Mouse (Mus musculus) lung, embryonic 16.5 days (tissue): ENCODE measurements around the gene Cd2. TPM values are rescaled to one million over a fixed set of nuclear protein-coding genes. Genes with fewer than 3 reads are reported as not detected.

Source experiments
- ATAC-seq: fragments of 200-750 bp; cut with Nextera tagmentation; 2 replicates; pipeline ENCODE4 v1.8.0; 2017; ENCODE audit warnings: low read depth, mild to moderate bottlenecking, moderate library complexity
- H3K27ac ChIP-seq: fragments of 300-500 bp; sonication (generic); 2 replicates; pipeline ENCODE4 v1.5.1; 2014; ENCODE audit warnings: mild to moderate bottlenecking, control low read depth, low read length
- H3K27me3 ChIP-seq: fragments of 300-500 bp; sonication (generic); 2 replicates; pipeline ENCODE4 v1.6.1; 2014; ENCODE audit warnings: low read depth, low read length, mixed read lengths; ENCODE audit not compliant: control insufficient read depth, insufficient read depth
- H3K36me3 ChIP-seq: fragments of 300-500 bp; sonication (generic); 2 replicates; pipeline ENCODE4 v1.6.1; 2014; ENCODE audit warnings: low read length; ENCODE audit not compliant: control insufficient read depth, insufficient read depth
- H3K4me1 ChIP-seq: fragments of 300-500 bp; sonication (generic); replicated peaks from 2 replicates; pipeline ENCODE4 v1.6.1; 2014; ENCODE audit warnings: low read length, mixed read lengths; ENCODE audit not compliant: control insufficient read depth, insufficient read depth
- H3K4me2 ChIP-seq: fragments of 300-500 bp; sonication (generic); 2 replicates; pipeline ENCODE4 v1.6.1; 2014; ENCODE audit warnings: low read depth, low read length, control low read depth
- H3K4me3 ChIP-seq: fragments of 300-500 bp; sonication (generic); 2 replicates; pipeline ENCODE4 v1.5.1; 2014; ENCODE audit warnings: mild to moderate bottlenecking, low read length, control low read depth
- H3K9ac ChIP-seq: fragments of 300-500 bp; sonication (generic); 2 replicates; pipeline ENCODE4 v1.6.1; 2014; ENCODE audit warnings: low read length, control low read depth
- H3K9me3 ChIP-seq: fragments of 300-500 bp; sonication (generic); 2 replicates; pipeline ENCODE4 v1.6.1; 2016; ENCODE audit warnings: low read length; ENCODE audit not compliant: control insufficient read depth
- WGBS: fragments of 180-500 bp; shearing (Covaris S2); extraction: QIAGEN DNeasy Blood & Tissue Kit; methylation state at CpG from one replicate; pipeline ENCODE4 v1.1.7; 2014; 5-methylcytosine and 5-hydroxymethylcytosine counted together
- polyA plus RNA-seq: library from polyadenylated mRNA; unstranded; fragments of >200 nt; fragmentation: Nextera tagmentation; extraction: Ambion mirVana; gene quantifications from 2 replicates; pipeline ENCODE4 v1.2.1, GENCODE M21; 2015

Cd2 gene
- polyA plus RNA-seq, 1 experiment from 2014 or later, result 0.57 TPM

DNA sequence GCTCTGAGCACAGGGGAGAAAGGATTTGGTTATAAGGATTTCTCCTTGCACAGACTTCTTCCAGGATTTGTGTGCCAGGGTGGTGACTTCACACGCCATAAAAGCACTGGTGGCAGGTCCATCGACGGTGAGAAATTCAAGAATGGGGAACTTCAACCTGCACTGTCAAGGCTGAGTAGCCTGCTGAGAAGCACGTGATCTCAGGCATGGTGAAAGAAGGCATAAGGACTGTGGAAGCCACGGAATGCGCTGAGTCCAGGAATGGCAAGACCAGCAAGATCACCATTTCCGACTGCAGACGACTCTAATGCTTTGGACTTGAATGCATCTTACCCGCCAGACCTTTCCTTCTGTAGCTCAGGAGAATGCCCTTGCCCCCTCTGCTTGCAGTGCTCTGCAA is 23.2 kb upstream of the Cd2 start:
- H3K9ac ChIP-seq, result no peak overlapping the region
- no peak for ATAC-seq
- H3K9me3 ChIP-seq, result no peaks in the 10 kb centered on the region
- WGBS, result 46% methylated on average over 9 of the region's 9 CpGs
- 0 out of 2 replicates have a peak, but pooled peaks cover 2% of the 10 kb centered on the region for H3K4me1 ChIP-seq
- no peak overlapping the region for H3K4me2 ChIP-seq
- H3K27me3 ChIP-seq, result no peaks in the 10 kb centered on the region
- no peaks in the 10 kb centered on the region for H3K36me3 ChIP-seq
- H3K27ac ChIP-seq, result no peak overlapping the region
- H3K4me3 ChIP-seq, result no peak overlapping the region

GRCm38 (mm10) chr3:101309626-101310025 is 21.9 kb upstream of the Cd2 start:
- H3K4me2 ChIP-seq, result no peak overlapping the region
- H3K4me3 ChIP-seq, result no peak overlapping the region
- no peaks in the 10 kb centered on the region for H3K36me3 ChIP-seq
- no peaks in the 10 kb centered on the region for H3K27me3 ChIP-seq
- no peak overlapping the region for H3K9ac ChIP-seq
- 51% methylated on average over 3 of the region's 3 CpGs for WGBS
- no peak for ATAC-seq
- peaks cover 2% of the 10 kb centered on the region; the same call in 1 of the 2 replicates for H3K4me1 ChIP-seq
- H3K27ac ChIP-seq, result no peak overlapping the region
- H3K9me3 ChIP-seq, result no peaks in the 10 kb centered on the region

- no peaks in the 10 kb centered on the region for H3K9me3 ChIP-seq
- no peak overlapping the region for H3K4me3 ChIP-seq
- no peak overlapping the region for H3K27ac ChIP-seq
- H3K4me2 ChIP-seq, result no peak overlapping the region
- H3K9ac ChIP-seq, result no peak overlapping the region
- 43% methylated on average over 9 of the region's 9 CpGs for WGBS
- peak; percentile 62; the same call in 1 of the 2 replicates for ATAC-seq
- H3K4me1 ChIP-seq, result peaks cover 2% of the 10 kb centered on the region; the same call in 1 of the 2 replicates
- no peaks in the 10 kb centered on the region for H3K27me3 ChIP-seq
- no peaks in the 10 kb centered on the region for H3K36me3 ChIP-seq
Measured at GRCm38 (mm10) chr3:101306090-101306489, 18.4 kb upstream of the Cd2 start.

DNA sequence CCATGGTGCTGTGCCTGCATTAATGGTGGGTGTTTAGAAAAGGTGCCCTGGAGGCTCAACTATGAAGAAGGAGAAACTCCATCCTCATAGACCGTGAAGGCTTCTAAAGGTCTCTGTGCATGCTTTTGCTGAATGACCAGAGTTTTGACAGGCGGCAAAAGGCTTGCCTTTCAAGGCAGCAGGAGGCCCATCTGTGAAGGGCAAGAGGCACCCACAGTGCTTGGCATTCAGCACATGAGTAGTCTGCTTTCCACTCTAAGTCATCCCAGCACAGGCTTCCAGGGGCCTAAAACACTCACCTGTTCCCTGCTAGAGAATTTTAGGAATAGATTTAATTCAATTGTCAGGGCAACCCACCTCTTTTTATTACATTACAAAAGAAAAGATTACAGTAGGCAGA is 17.3 kb upstream of the Cd2 start:
- Histone ChIP-seq H3K9ac (no peak overlapping the region), H3K4me2 (no peak overlapping the region)
- WGBS, result 93% methylated on average over 2 of the region's 2 CpGs

DNA sequence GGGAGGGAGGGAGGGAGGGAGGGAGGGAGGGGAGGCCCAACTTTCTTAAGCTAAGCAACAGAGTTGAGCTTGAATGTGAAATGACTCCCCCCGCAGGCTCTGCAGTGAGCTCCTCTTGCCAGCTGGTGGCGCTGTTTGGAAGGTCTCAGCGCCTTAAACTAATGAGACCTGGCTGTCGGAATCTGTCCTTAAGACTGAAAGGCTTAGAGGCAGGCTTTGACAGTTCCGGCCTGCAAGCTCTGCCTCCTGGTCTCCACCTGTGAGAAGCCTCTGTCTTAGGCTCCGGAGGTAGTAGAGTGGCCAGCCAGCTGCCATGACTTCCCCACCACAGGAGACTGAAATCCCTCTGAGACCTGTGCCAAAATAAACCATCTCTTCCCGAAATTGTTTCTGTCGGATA is 16.4 kb upstream of the Cd2 start:
- H3K9me3 ChIP-seq, result no peaks in the 10 kb centered on the region
- no peaks in the 10 kb centered on the region for H3K36me3 ChIP-seq
- no peak overlapping the region for H3K4me3 ChIP-seq
- H3K9ac ChIP-seq, result no peak overlapping the region
- peak; percentile 35 for ATAC-seq
- no peak overlapping the region for H3K27ac ChIP-seq
- peak overlapping the region; percentile 21; the same call in 1 of the 2 replicates for H3K4me2 ChIP-seq
- H3K27me3 ChIP-seq, result no peaks in the 10 kb centered on the region
- H3K4me1 ChIP-seq, result peaks cover 9% of the 10 kb centered on the region
- 17% methylated on average over 8 of the region's 8 CpGs for WGBS

More for the DNA sequence above, 17.3 kb upstream of the Cd2 start:
- no peak overlapping the region for H3K4me3 ChIP-seq
- peaks cover 8% of the 10 kb centered on the region for H3K4me1 ChIP-seq
- H3K36me3 ChIP-seq, result no peaks in the 10 kb centered on the region
- no peaks in the 10 kb centered on the region for H3K27me3 ChIP-seq
- H3K9me3 ChIP-seq, result no peaks in the 10 kb centered on the region
- ATAC-seq, result no peak
- H3K27ac ChIP-seq, result no peak overlapping the region

DNA sequence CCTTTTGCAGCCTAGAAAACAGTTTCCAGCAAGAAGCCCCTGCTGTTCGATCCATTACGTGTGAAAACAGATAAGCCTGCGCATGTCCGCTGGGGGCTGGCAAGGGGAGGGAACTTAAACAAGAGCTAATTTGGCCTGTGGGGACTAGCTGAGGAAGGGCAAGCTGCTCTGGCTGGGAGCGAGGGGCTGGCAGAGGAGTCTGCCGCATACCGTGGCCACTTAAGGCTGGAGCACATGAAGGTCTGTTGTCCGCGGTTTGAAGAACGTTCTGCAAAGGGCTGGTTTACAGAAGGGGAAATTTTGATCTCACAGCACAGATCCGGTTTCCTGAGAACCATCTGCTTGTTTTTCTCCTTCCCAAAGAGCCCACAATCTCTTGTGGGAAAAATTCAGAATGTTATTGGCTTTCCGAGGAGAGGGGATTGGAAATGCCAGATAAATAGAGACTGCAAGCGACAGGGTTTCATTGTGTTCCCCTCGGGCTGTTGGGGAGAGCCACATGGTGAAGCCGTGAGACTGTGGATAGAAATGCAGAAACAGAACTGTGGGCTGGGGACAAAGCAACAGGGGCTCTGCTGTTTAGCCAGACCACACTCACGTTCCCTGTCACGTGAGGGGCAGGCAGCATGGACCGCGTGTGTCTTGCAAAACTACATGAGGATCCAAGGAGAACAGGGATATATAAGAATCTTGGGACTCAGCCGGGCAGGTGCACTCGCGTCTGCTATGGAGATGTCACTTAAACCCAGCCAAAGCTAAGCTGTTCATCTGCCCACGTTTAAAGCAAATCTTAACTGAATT is 12.7 kb upstream of the Cd2 start:
- H3K4me2 ChIP-seq, result peak overlapping the region; percentile 44
- WGBS, result 20% methylated on average over 23 of the region's 23 CpGs
- no peak for ATAC-seq
- peaks cover 9% of the 10 kb centered on the region for H3K4me1 ChIP-seq
- peak overlapping the region; percentile 25 for H3K4me3 ChIP-seq
- H3K27ac ChIP-seq, result no peak overlapping the region
- H3K9ac ChIP-seq, result peak overlapping the region; percentile 48
- H3K9me3 ChIP-seq, result no peaks in the 10 kb centered on the region
- no peaks in the 10 kb centered on the region for H3K36me3 ChIP-seq
- no peaks in the 10 kb centered on the region for H3K27me3 ChIP-seq

DNA sequence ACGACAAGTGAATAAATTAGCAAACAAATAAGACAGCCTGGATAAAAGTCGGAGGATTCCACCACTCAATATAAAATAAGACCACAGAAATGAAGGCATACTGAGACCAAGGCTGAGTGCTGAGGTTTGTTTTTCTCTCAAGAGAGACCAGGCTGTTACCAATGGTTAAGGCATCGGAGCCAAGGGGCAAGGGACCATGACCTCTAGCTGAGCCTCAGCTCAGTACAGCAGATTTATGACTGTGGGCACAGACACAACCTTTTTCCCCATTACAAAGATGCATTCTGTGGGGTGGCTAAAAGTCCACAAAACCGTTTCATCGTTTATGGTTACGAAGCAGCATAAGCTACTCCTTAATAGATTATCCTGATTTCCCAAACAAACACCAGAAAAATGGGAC is 11.9 kb upstream of the Cd2 start:
- no peak overlapping the region for H3K4me3 ChIP-seq
- H3K9ac ChIP-seq, result no peak overlapping the region
- 74% methylated on average over 6 of the region's 6 CpGs for WGBS
- H3K4me1 ChIP-seq, result peaks cover 9% of the 10 kb centered on the region
- H3K9me3 ChIP-seq, result no peaks in the 10 kb centered on the region
- no peaks in the 10 kb centered on the region for H3K27me3 ChIP-seq
- ATAC-seq, result no peak
- no peak overlapping the region for H3K27ac ChIP-seq
- H3K36me3 ChIP-seq, result no peaks in the 10 kb centered on the region
- no peak overlapping the region for H3K4me2 ChIP-seq

GRCm38 (mm10) chr3:101297221-101297620 is 9.5 kb upstream of the Cd2 start:
- Histone ChIP-seq H3K27ac (no peak overlapping the region), H3K36me3 (no peaks in the 10 kb centered on the region), H3K27me3 (no peaks in the 10 kb centered on the region), H3K4me1 (peaks cover 11% of the 10 kb centered on the region), H3K9ac (no peak overlapping the region), H3K4me3 (no peak overlapping the region), H3K9me3 (no peaks in the 10 kb centered on the region), H3K4me2 (no peak overlapping the region)
- WGBS, result 88% methylated on average over 5 of the region's 5 CpGs
- no peak for ATAC-seq

GRCm38 (mm10) chr3:101295931-101296820 is 8.4 kb upstream of the Cd2 start:
- no peak overlapping the region for H3K9ac ChIP-seq
- no peaks in the 10 kb centered on the region for H3K27me3 ChIP-seq
- 37% methylated on average over 15 of the region's 15 CpGs for WGBS
- no peaks in the 10 kb centered on the region for H3K36me3 ChIP-seq
- H3K4me1 ChIP-seq, result peaks cover 11% of the 10 kb centered on the region
- ATAC-seq, result no peak
- H3K4me3 ChIP-seq, result no peak overlapping the region
- no peaks in the 10 kb centered on the region for H3K9me3 ChIP-seq
- H3K4me2 ChIP-seq, result no peak overlapping the region
- no peak overlapping the region for H3K27ac ChIP-seq
